Mouse (Mus musculus): ENCODE data around the gene Slc35c1.

DNA sequence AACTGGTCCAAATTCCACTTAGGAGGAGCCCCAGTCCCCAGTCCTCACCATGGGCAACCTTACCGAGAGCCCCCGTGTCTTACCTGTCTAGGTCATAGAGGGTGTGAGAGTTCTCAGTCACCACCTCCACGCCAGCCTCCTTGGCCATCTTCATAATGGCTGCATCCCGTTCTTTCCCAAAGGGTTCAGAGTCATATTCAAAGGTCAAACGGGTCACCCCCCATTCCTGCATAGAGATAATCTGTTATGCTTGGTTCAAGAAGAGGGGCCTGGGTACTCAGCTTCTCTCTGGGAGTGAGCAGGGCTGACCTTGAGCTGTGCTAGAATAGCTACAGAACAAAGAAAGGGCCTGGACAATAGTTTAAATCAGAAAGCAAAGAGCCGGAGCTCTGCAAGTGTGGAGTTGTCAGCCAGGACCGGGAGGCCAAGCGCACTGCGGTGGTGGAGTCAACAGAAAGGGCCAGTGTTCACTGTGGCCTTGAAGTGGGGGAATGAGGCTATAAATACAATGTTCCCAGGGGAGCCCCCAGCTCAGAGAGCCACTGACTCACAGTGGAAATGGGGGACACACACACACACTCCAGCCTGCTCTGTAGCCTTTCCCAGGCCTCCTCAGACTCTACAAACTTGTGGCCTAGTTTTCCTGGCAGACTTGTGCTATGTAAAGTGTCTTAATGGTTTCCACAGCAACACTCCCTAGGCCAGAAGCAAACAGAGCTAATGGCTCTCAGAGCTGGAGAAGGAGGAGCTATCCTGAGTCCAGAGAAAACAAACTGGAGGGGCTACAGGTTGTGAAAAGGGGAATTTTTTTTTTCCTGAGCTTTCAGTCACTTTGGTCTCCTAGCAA lies 35.7 kb downstream of the Slc35c1 start:
- TF ChIP-seq CTCF (IDR thresholded peaks at IDR 0.05; ENCODE audit: extremely low read depth, insufficient read depth, insufficient read length, insufficient replicate concordance) (no peak), POLR2A (IDR thresholded peaks at IDR 0.05; ENCODE audit: low read depth, low read length) (no peak)
